Mouse (Mus musculus) liver, embryonic 11.5 days (tissue): ENCODE data around the gene Selplg. TPM values are rescaled to one million over a fixed set of nuclear protein-coding genes. Genes with fewer than 3 reads are reported as not detected.
A peak's percentile ranks its signal among the peaks of the same experiment; 100 is the strongest.

ENCODE experiments used
- ATAC-seq: fragments of 200-750 bp; cut with Nextera tagmentation; replicated peaks from 2 replicates; pipeline ENCODE4 v1.8.0; 2017; ENCODE audit warnings: moderate number of reproducible peaks, mild to moderate bottlenecking, moderate TSS enrichment, moderate library complexity; ENCODE audit not compliant: low FRiP score
- DNase-seq: peaks from one replicate; pipeline ENCODE4 v3.0.0-alpha.2; 2017; ENCODE audit warnings: low spot score
- H3K27ac ChIP-seq: fragments of 300-500 bp; sonication (generic); 2 replicates; pipeline ENCODE4 v1.5.1; 2014; ENCODE audit warnings: mild to moderate bottlenecking, low read depth, low read length, control low read depth
- H3K27me3 ChIP-seq: fragments of 300-500 bp; sonication (generic); replicated peaks from 2 replicates; pipeline ENCODE4 v1.6.1; 2014; ENCODE audit warnings: low read length, mixed read lengths; ENCODE audit not compliant: control insufficient read depth, insufficient read depth
- H3K36me3 ChIP-seq: fragments of 300-500 bp; sonication (generic); 2 replicates; pipeline ENCODE4 v1.6.1; 2014; ENCODE audit warnings: mild to moderate bottlenecking, low read length, moderate library complexity, mixed read lengths; ENCODE audit not compliant: control insufficient read depth, insufficient read depth
- H3K4me1 ChIP-seq: fragments of 300-500 bp; sonication (generic); replicated peaks from 2 replicates; pipeline ENCODE4 v1.6.1; 2014; ENCODE audit warnings: low read length, mixed read lengths; ENCODE audit not compliant: control insufficient read depth, insufficient read depth
- H3K4me2 ChIP-seq: fragments of 300-500 bp; sonication (generic); 2 replicates; pipeline ENCODE4 v1.6.1; 2014; ENCODE audit warnings: mild to moderate bottlenecking, control low read depth, moderate library complexity
- H3K4me3 ChIP-seq: fragments of 300-500 bp; sonication (generic); 2 replicates; pipeline ENCODE4 v1.5.1; 2014; ENCODE audit warnings: low read depth, low read length, control low read depth
- H3K9ac ChIP-seq: fragments of 300-500 bp; sonication (generic); 2 replicates; pipeline ENCODE4 v1.6.1; 2014; ENCODE audit warnings: low read depth, low read length, control low read depth
- H3K9me3 ChIP-seq: fragments of 300-500 bp; sonication (generic); 2 replicates; pipeline ENCODE4 v1.6.1; 2016; ENCODE audit warnings: low read length, inconsistent platforms, mixed read lengths; ENCODE audit not compliant: control insufficient read depth
- whole genome bisulfite sequencing: fragments of 180-500 bp; shearing (Covaris S2); extraction: QIAGEN DNeasy Blood & Tissue Kit; methylation state at CpG from one replicate; pipeline ENCODE4 v1.1.7; 2014; 5-methylcytosine and 5-hydroxymethylcytosine counted together
- polyA plus RNA-seq: library from polyadenylated mRNA; unstranded; fragments of >200 nt; fragmentation: Nextera tagmentation; extraction: Ambion mirVana; gene quantifications from 2 replicates; pipeline ENCODE4 v1.2.1, GENCODE M21; 2014

Gene Selplg
- polyA plus RNA-seq, 1 experiment from 2014 or later: 17.1 TPM

DNA sequence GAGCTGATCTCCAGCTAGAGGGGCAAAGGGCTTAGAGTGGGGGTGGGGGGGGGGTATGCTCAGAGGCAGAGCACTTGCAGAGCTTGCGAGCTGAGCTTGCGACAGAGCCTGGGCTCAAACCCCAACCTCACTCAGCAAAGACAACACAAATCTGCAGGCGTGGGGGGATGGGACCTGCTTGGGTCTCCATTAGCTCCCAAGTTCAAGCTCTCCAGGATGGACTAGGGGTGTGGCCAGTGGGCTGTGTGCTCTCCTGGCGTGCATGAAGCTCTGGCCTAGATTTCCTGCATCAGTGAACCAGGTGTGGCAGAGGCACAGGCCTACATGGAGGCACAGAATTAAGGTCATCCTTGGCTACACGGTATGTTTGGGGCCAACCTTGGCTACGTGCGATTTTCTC, 4.0 kb downstream of the Selplg start:
- no peaks in the 10 kb centered on the region for H3K9me3 ChIP-seq
- H3K4me2 ChIP-seq: peak overlapping the region; percentile 12
- no peaks in the 10 kb centered on the region for H3K27me3 ChIP-seq
- no peak overlapping the region for H3K9ac ChIP-seq
- H3K36me3 ChIP-seq: no peaks in the 10 kb centered on the region
- no peak overlapping the region for H3K27ac ChIP-seq
- peaks cover 25% of the 10 kb centered on the region for H3K4me1 ChIP-seq
- WGBS: 60% methylated on average over 7 of the region's 7 CpGs
- ATAC-seq (0 out of 2 replicates have a peak, but pooled peaks have one; percentile 28), DNase-seq (no peak)
- H3K4me3 ChIP-seq: no peak overlapping the region

DNA sequence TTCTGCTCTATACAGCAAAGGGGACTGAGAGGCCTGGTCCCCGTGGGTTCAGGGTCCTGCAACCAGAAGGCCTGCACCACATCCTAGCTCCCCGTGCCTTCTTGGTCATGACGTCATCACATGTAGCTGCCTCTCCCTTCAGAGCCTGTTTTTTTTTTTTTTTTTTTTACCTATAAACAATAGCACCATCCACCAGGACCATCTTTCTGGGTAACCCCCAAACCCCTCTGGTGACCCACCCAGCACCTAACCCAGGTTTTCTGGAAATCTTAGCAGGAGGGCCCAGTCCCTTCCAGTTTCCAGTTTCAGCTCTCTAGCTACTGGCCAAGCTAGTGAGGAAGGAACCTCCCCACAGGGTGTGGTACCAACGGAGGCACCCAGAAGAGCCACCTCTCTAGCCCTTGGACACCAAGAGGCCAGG, 4.4 kb downstream of the Selplg start:
- Histone ChIP-seq H3K4me2 (peak overlapping the region; percentile 12), H3K9ac (no peak overlapping the region)
- WGBS: 43% methylated on average over 4 of the region's 4 CpGs

DNA sequence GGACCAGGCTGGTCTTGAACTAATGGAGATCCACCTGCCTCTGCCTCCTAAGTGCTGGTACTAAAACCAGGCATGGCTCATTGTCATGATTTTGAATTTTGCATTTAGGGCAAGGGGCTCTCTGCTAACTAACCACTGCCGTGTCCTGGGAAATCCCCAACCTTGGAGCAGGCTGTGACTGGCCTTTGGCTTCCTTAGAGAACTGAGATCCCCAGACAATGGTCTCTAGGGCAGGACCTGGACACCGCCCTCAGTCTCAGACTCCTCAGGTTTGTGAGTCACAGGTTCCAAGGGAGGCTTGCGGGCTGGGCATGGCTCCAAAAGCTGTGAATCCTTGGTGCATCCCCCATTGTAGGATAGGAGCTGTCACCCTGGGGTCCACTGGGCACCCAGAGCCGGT, 5.8 kb downstream of the Selplg start:
- no peak overlapping the region for H3K4me2 ChIP-seq
- 84% methylated on average over 4 of the region's 4 CpGs for WGBS
- peaks cover 21% of the 10 kb centered on the region for H3K4me1 ChIP-seq
- no peaks in the 10 kb centered on the region for H3K9me3 ChIP-seq
- no peak overlapping the region for H3K9ac ChIP-seq
- H3K36me3 ChIP-seq: no peaks in the 10 kb centered on the region
- no peak overlapping the region for H3K4me3 ChIP-seq
- H3K27me3 ChIP-seq: no peaks in the 10 kb centered on the region
- ATAC-seq: no peak
- no peak for DNase-seq
- no peak overlapping the region for H3K27ac ChIP-seq

More for the DNA sequence above, 4.4 kb downstream of the Selplg start:
- H3K9me3 ChIP-seq: no peaks in the 10 kb centered on the region
- peaks cover 25% of the 10 kb centered on the region for H3K4me1 ChIP-seq
- DNase-seq (no peak), ATAC-seq (no peak)
- H3K27ac ChIP-seq: no peak overlapping the region
- H3K4me3 ChIP-seq: no peak overlapping the region
- no peaks in the 10 kb centered on the region for H3K36me3 ChIP-seq
- no peaks in the 10 kb centered on the region for H3K27me3 ChIP-seq

DNA sequence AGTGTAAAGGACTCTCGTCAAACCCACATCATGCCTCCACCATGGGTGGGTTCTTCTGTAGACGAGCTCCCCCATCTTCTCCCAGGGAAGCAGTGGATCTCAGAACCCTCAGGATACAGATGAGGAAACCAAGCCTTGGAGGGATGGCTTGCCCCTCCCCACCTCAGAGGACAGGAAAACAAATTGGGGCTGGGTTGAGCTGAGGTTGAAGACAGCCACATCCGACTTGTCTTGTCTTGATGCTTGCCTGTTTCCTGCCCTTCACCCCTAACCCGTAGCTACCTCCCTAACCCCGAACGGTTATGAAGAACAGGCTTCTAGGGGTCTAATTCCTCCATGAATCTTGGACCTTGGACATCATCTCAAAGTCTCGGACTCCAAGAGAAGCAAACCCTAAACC, 6.9 kb downstream of the Selplg start:
- no peak for DNase-seq
- H3K36me3 ChIP-seq: no peaks in the 10 kb centered on the region
- H3K9me3 ChIP-seq: no peaks in the 10 kb centered on the region
- peaks cover 18% of the 10 kb centered on the region for H3K4me1 ChIP-seq
- H3K27ac ChIP-seq: no peak overlapping the region
- no peak overlapping the region for H3K4me2 ChIP-seq
- no peak overlapping the region for H3K4me3 ChIP-seq
- H3K9ac ChIP-seq: no peak overlapping the region
- WGBS: 53% methylated on average over 7 of the region's 7 CpGs
- ATAC-seq: no peak
- no peaks in the 10 kb centered on the region for H3K27me3 ChIP-seq

DNA sequence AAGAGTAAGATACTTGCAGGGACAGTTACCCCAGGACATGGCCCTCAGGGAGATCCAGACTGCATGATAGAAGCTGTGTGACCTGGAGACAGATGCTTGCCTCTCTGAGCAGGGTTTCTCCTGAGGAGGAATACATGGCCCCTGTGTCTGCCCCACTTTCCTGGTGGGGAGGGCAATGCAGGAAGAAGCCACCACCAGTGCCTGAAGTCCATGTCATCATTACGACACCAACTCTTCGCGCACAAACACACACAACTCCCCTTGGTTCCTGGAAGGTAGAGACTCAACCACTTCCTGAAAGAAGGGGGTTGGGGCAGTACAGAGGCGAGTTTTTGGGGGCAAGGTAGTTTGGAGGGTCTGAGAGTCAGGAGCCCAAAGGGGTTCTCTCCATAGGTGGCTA, 8.2 kb downstream of the Selplg start:
- no peak overlapping the region for H3K4me2 ChIP-seq
- 57% methylated on average over 4 of the region's 4 CpGs for WGBS
- ATAC-seq (no peak), DNase-seq (no peak)
- H3K4me1 ChIP-seq: peaks cover 14% of the 10 kb centered on the region
- H3K9me3 ChIP-seq: no peaks in the 10 kb centered on the region
- H3K4me3 ChIP-seq: no peak overlapping the region
- no peak overlapping the region for H3K9ac ChIP-seq
- H3K27me3 ChIP-seq: no peaks in the 10 kb centered on the region
- H3K36me3 ChIP-seq: no peaks in the 10 kb centered on the region
- no peak overlapping the region for H3K27ac ChIP-seq

GRCm38 (mm10) chr5:113818572-113818971, 13.9 kb downstream of the Selplg start:
- Histone ChIP-seq H3K36me3 (no peaks in the 10 kb centered on the region), H3K4me1 (peaks cover 4% of the 10 kb centered on the region), H3K4me2 (no peak overlapping the region)

GRCm38 (mm10) chr5:113815638-113816152, 16.7 kb downstream of the Selplg start:
- Histone ChIP-seq H3K9me3 (no peaks in the 10 kb centered on the region), H3K27me3 (no peaks in the 10 kb centered on the region), H3K4me3 (no peak overlapping the region), H3K4me1 (peaks cover 4% of the 10 kb centered on the region), H3K9ac (no peak overlapping the region), H3K36me3 (no peaks in the 10 kb centered on the region), H3K4me2 (no peak overlapping the region), H3K27ac (no peak overlapping the region)
- WGBS: 16% methylated on average over 15 of the region's 15 CpGs
- DNase-seq (peak; percentile 83), ATAC-seq (peak; percentile 56)

More at GRCm38 (mm10) chr5:113818572-113818971, 13.9 kb downstream of the Selplg start:
- Histone ChIP-seq H3K9me3 (no peaks in the 10 kb centered on the region), H3K27me3 (no peaks in the 10 kb centered on the region), H3K4me3 (no peak overlapping the region), H3K9ac (no peak overlapping the region), H3K27ac (no peak overlapping the region)
- DNase-seq (no peak), ATAC-seq (no peak)
- WGBS: 75% methylated on average over 14 of the region's 14 CpGs

DNA sequence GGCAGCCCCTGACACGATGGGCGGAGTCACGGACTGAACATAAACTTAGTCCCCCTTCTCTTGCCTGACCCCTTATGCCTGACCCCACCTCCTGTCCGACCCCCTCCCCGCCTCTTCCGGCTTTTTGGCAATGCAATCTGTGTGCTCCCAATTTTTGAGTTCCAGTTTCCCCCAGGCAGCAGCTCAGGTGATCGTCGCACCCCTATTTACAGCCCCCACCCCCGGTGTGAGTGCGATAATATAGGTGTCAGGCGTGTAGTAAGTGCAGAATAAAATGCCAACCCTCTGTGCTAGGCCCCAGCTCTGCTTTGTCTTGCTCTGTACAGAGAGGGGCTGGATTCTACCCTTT, 17.4 kb downstream of the Selplg start:
- Histone ChIP-seq H3K4me2 (no peak overlapping the region), H3K4me3 (no peak overlapping the region), H3K9me3 (no peaks in the 10 kb centered on the region), H3K9ac (no peak overlapping the region), H3K27ac (no peak overlapping the region), H3K27me3 (no peaks in the 10 kb centered on the region), H3K4me1 (peaks cover 4% of the 10 kb centered on the region), H3K36me3 (no peaks in the 10 kb centered on the region)
- DNase-seq (no peak), ATAC-seq (no peak)
- WGBS: 53% methylated on average over 11 of the region's 11 CpGs

GRCm38 (mm10) chr5:113814111-113815040, 18.1 kb downstream of the Selplg start:
- no peak for ATAC-seq

More at GRCm38 (mm10) chr5:113814111-113815040, 18.1 kb downstream of the Selplg start:
- H3K27ac ChIP-seq: no peak overlapping the region
- no peak overlapping the region for H3K4me3 ChIP-seq
- no peak overlapping the region for H3K9ac ChIP-seq
- H3K4me1 ChIP-seq: peaks cover 4% of the 10 kb centered on the region
- H3K9me3 ChIP-seq: no peaks in the 10 kb centered on the region
- H3K4me2 ChIP-seq: no peak overlapping the region
- H3K36me3 ChIP-seq: no peaks in the 10 kb centered on the region
- DNase-seq: no peak
- H3K27me3 ChIP-seq: no peaks in the 10 kb centered on the region
- 37% methylated on average over 27 of the region's 27 CpGs for WGBS
